Mouse (Mus musculus) lung, adult 2 months (tissue): Measurements from ENCODE around the gene Cpsf6.

ENCODE experiments used
- CTCF ChIP-seq: fragments of 200-500 bp; IDR thresholded peaks from 2 replicates; pipeline ENCODE4 v1.5.1; 2011; ENCODE audit warnings: mild to moderate bottlenecking, low read length, control low read depth; ENCODE audit not compliant: insufficient read depth
- POLR2A ChIP-seq: fragments of 200-500 bp; IDR thresholded peaks from 2 replicates; pipeline ENCODE4 v1.6.1; 2011; ENCODE audit warnings: low read depth, mild to moderate bottlenecking, control low read depth, low read length, borderline replicate concordance; ENCODE audit errors: extremely low read depth

GRCm38 (mm10) chr10:117410481-117411048, 30.8 kb upstream of the Cpsf6 start:
- no peak for TF ChIP-seq CTCF
- TF ChIP-seq POLR2A, result no peak
